Mouse (Mus musculus) left cerebral cortex, adult 18-20 months (tissue): ENCODE data around the gene Leng1. TPM values are rescaled to one million over a fixed set of nuclear protein-coding genes. Genes with fewer than 3 reads are reported as not detected.

ENCODE experiments used
- DNase-seq, 2 experiments: peaks; one replicate each; pipeline ENCODE4 v3.0.0; 2021 to 2022; ENCODE audit warnings: low spot score in 2 of 2, mixed read lengths in 1 of 2
- total RNA-seq, 2 experiments: library from RNA; stranded (reverse); gene quantifications; 2 replicates each; pipeline ENCODE4 v1.2.3; 2021

Leng1 gene
- total RNA-seq, 2 experiments from 2014 or later, result 6.7 to 6.8 TPM

DNA sequence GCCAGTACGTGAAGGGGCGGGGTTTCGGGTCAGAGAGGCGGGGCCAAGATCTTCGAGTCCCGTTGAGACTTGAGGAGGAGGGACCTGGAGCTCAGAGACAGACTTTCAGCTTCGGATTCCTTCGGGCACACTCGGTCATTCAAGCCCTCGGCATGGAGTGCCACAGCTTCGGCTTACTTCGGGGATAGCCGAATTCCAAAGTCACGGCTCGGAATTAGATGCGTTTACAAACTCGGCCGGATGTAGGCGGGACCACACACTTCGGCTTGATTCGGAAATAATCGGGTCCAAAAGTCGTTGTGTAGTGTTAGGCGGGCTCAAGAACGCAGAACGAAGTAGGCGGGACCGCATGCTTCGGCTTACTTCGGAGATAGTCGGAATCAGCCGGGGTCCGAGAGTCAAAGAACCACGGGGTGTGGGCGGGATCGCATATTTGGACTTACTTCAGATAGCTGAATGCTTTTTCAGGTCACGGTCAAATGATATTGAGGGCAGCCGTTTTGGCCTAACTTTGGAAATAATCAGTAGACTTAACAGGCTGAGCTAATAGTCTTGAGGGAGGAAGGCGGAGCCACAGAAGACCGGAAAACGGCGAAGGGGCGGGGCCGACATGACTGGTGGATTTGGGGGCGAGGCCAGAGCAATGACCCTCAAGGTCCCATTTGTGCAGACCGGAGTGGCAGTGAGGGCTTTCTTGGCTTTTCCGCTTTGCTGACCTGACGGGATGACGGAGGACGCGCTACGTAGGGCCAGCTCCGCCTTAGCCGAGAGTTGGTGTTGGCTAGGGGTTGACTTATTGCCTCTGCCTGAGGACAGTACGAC lies 27.6 kb upstream of the Leng1 start, which contains the start of gene Mboat7:
Mboat7 (minus strand) TSS at position 537 of the 822 bp plus-strand sequence.
- peak; percentile 94 to 96 for DNase-seq

DNA sequence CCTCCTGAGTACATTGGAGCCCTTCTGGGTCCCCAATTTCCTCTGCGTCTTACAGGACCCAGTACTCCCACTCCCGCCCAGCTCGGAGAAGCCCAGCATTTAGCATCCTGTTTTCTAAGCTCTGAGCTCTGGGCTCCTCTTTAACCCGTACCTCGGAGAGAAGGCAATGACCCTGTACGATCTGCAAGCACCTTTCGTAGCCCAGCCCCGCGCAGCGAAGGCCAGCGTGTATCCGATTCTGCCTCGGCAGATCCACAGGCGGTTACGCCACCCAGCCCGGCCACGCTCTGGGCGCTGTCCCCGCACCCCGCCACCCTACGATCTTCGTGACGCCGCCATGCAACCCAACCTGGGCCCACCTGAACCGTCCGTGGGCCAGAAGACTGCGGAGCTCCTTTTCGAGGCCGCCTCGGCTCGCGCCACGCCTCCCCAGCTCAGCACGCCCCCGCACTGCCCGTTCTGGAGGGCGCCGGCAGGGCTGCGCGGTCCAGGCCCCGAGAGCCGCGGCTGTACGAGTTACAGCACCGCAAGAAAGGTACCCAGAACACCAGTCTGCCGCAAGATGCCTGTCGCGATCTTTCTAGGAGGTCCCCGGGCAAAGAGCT lies 26.8 kb upstream of the Leng1 start, which contains the start of gene Tsen34:
Tsen34 (plus strand) TSS at position 482 of the 605 bp plus-strand sequence.
- no peak for DNase-seq

DNA sequence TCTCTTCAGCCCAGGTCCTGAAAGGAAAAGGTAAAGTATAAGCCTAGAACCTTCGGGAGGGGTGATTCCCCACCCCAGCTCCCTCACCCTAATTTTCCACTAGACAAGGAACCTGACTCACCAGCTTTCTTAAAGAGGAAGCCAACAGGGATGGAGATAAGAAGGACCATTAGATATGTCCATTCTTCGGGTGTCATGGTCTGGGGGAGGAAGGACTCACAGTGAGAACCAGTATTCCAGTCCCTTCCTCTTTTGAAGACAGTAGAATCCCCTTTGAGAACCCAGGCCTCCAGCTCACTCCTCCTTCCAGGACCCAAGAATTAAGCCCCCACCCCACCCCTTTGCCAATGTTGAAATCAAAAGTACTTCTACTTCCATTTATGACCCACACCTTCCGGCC lies 26.3 kb upstream of the Leng1 start:
- DNase-seq, result no peak

DNA sequence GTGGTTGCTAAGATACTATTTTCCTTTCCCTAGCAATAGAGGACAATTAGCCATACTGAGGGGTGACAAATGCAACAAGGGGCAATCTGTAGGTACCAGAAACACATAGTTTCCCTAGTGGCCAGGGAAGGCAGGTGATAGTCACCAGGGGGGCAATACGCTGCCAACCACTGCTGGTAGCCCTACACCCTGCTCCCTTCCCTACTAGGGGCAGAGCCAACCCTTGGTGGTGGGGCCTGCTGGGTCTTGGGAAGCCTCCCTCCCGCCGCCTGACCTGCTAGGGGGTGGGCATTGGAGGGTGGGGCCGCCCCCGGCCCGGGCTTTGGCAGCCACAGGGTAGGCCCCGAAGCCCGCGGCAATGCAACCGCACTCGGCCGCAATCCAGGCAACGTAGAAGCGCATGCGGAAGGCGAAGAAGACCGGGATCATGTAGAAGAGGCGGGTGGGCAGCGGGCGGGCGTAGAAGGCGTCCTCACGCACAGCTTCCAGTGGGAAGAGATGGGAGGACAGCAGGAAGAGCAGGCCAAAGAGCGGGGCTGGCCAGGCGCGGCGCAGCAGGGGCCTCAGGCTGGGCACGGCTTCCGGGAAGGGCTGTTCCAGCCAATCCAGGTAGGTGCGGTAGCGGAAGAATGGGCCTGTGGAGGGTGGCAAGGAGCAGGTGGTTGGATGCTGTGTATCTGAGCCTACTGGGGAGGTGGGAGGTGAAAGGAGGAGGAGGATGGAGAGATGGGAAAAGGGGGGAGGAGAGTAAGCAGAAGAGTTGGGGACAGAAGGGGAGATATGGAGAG lies 20.0 kb upstream of the Leng1 start:
- no peak for DNase-seq

DNA sequence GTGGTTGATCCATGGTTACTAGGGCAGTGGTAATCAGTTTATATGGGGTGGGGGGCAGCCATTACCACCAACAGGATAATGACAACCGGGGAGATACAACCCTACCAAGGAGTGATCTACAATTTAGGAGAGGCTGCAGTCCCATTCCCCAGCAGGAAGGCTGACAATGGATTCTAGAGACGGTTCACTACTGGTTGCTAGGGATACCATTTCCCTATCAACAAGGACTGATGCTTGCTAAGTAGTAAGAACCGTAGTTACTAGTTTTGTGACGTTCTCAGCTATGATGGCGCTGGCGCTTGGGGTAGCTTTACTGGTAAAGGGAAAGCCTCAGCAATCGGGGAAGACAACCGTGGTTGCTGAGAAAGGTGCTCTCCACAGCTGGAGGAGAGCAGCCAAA lies 19.1 kb upstream of the Leng1 start:
- no peak for DNase-seq

DNA sequence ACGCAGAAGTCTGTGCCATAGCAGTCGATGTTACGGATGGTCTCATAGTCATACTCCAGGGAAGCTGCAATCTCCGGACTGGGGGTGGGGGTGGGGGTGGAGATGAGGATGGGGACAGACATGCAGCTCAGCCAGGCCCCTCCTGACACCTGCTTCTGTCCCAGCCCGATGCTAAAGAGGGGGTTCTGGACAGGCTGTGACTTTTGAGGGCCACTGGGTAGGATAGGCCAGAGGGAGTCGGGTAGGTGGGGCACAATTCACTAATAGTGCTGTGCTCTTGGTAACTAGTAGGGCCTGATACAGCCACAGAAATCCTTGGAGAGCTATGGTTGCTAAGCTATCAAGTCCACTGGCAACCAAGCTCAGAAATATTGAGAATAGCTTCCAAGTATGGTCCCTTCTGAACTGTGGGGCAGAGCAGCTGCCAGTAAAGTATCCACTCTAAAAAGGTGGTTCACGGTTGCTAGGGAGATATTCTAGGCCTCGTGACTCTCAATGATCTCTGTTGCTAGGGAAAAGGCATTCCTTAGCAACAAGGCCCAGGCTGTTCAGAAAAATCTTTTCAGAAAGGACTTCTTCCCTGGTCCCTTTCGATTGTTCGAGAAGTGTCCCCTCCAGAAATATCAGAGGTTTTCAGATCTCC lies 18.4 kb upstream of the Leng1 start:
- DNase-seq, result no peak

DNA sequence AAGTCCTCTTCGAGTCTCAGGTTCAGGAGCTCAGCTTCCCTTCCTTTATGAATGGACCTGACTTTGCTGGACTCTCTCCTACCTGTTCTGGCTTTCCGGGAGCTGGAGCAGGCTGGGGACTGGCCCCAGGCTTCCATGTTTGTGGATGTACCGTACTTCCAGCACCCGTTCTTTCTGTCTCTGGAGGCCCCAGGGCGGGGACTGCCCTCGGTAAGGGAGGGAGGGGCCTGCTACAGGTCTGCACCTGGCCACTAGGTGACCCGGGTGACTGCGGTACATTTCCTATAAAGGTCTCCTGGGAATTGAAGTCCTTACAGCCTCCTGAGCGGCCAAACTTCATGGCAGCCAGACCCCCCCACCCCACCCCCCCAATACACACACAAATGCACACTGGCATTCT lies 11.7 kb upstream of the Leng1 start, which contains the start of gene Tmc4:
Tmc4 (minus strand) TSS at position 212 of the 400 bp plus-strand sequence.
- no peak for DNase-seq

DNA sequence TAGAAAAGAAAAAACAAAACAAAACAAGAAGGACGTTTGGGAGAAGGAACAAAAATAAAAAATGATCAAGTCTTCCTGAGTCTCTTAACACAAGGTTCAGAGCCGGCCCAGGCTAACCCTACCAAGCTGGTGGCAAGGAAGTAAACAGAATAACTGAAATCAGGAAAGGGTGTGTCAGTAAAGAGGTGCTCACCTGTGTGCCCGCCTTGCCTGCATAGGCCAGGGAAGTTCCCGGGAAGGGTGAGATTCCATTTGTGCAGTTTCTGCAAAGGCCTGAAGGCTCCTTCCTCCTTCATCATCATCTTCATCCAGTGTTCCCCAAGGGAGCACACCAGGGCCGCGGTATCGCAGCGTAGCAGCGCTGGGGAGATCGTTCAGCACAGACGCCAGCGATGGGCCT lies 10.7 kb upstream of the Leng1 start:
- no peak for DNase-seq

DNA sequence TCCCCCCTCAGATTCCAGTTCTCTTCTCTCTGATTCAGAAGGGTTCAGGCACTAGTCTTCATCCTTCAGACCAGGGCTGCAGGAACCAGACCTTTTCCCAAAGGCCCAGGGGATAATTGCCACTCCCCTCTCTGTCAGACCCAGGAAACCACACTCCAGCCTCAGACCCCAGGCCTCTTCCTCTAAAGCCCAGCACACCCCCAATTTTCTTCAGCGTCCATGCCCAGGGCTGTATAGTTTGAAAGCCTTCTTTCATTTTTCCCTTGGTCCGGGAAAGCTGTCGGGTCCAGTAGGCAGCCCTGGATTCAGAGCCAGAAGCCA lies 9.5 kb upstream of the Leng1 start:
- no peak for DNase-seq

DNA sequence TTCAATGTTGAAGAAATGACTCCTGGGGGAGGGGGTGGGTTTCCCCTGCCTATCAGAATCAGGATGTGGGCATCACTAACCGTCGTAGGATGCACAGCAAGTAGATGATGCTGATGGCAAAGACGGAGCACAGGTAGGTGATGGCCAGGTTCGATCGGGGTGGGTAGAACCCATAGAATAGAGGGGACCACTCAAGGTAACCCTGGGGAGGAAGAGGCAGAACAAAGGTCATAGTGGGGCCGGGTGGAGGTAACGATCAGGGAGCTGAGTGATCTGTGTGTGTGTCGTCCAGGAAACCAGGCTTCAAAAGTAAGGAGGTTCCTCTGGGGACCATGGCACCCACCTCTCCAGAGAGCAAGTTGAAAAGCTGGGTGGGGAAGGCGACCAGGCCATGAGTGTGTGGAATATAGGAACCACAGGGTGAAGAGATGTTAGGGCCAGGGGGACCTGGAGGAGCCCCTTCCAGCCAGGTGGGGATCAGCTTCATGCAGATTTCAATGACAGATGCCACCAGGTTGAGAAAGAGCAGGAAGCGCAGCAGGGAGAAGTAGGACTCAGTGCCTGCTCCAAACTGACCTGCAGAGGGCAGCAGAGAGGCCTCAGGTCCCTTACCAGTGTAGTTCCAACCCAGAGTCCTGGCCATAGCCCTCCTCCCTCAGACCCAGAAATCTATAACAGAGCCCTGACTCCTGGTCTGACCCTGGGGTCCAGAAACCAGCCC lies 9.0 kb upstream of the Leng1 start:
- peak; percentile 82 to 90 for DNase-seq

DNA sequence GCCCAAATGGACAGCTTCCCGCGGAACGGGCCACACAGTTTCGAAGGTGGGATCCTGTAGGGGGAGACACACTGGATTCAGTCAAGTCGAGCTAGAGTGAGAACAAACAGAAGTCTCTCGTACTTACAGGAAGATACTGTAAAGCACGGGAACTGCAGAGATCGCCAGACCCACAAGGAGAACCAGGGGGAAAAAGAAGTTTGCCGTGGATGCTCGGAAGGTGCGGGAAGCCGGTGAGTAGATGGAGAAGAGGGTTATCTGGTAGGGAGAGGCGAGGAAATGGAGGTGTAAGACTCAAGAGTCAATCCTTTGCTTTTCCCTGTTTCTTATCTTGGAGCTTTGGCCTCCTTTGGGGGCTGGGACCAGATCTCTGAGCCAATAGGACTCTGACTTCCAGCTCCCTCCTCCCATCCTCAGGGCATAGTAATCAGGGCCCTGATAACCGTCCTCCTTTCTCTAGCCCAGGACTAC lies 1.3 kb upstream of the Leng1 start:
- no peak for DNase-seq

DNA sequence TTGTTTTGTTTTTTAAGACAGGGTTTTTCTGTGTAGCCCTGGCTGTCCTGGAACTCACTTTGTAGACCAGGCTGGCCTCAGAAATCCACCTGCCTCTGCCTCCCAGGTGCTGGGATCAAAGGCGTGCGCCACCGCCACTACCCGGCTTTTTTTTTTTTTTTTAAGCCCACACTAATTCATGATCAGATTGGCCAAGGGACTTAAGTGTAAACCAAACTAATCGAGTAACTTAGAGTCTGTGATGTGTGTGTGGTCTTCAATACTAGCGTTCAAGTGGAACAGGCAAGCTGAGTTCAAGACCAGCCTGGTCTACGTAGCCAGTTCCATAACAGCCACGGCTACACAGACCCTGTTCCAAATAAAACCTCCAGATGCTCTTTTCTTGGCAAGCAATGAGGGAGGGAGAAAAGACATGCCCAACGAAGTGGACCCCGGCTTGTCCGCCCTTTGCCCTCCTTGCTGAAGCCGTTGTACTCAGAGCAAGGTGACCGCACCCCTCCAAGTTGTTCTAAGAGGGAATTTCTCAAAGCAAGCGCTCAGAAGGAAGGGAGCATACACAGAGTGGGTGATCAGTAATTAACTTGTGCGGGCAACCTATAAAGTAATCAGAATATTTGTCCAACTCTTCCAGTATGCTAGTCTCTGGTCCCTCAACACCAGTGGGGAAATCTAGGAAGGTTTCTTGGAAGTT lies 971 bp downstream of the Leng1 start:
- no peak for DNase-seq

DNA sequence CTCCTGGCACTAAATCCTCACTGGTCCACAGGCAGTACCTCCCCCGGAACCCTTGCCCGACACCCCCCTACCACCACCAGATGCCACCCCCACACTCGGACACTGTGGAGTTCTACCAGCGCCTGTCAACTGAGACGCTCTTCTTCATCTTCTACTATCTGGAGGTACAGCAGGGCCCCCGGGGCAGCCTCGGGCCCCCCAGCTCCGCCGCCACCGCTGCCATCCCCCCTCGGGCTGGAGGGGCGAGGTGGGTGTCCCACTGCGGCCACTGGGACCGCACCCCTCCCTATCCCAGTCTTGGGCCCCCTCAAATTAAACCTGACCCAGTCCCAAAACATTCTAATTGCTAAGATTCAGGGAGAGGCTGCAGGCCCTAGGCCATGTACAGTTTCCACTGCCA lies 7.1 kb downstream of the Leng1 start:
- DNase-seq, result no peak

DNA sequence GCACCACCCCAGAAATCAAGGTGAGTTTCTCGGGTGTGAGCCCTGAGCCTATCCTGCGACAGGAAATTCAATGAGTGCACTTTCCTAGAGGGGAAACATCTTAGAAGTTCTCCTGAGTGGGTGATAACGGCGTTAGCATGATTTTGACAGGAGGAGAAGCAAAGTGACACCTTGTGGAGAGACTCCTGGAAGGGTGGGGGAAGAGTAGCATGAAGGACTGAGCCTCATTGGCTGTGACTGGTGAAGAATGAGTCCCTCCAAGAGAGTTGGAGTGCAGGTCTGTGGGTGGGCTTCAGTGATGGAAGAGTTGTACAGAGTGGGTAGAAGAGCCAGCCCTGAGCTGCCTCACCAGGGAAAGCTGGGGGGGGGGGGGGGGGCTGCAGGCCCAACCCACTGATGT lies 8.7 kb downstream of the Leng1 start:
- no peak for DNase-seq

DNA sequence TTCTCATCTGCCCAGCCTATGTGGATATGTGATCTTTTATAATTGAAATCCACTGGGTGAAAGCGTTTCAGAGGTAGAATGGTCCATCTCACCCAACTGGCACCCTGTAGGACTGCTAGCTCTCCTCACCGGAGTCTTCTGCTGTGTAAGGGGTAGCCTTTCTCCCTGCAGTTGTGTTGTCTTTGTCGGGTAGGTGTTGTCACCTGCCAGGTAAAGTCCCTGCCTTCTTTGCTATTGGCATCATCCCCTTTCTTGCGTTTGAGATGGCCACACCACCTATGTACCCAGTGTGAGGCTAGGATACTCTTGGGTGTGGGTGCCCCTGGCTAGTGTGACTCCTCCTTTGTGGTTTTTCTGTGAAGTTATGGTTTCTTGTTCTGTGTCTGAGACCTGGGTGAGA lies 19.0 kb downstream of the Leng1 start:
- no peak for DNase-seq

DNA sequence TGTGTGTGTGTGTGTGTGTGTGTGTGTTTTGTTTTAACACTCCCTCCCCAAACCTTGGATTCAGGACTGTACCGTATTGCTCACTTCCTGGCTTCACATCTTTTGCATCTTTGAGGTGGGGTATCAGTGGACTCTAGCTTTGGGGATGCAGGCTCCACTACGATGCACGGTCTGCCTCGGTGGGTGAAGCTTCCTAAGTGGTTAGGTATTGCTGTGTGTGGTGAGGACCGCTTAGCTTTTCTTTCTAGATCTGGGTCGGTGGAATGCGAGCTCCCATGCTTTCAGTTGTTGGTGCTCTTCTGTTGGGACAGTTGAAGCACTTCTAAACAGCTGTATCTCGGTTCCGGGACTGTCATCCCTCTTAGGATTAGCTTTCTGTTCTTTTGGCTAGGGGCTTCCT lies 19.5 kb downstream of the Leng1 start:
- DNase-seq, result no peak

DNA sequence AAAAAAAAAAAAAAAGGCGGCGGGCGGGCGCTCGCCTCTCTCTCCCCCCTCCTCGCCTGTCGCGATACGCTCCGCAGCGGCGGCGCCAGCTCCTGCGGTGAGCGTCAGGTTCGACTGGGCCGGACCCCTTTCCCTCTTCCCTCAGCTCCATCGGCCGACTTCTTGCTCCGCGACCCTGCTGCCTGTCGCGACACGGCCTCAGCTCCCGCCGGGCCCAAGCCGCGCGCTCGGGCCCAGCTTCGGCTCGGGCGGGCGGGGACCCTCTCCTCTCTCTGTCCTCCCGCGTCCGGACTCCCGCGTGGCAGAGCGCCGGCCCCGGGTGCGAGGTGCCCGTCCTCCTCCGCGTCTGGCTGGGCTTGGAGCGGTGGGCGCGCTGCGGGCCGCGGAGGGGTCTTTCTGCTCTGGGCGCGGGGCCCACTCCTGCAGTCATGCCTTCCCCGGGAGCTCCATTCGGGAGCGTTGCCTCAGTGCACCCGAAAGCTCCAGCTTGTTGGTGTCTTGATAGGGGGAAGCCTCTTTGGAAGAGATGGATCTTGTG lies 20.1 kb downstream of the Leng1 start:
- peak in 1 of 2 experiments; percentile 30 for DNase-seq

DNA sequence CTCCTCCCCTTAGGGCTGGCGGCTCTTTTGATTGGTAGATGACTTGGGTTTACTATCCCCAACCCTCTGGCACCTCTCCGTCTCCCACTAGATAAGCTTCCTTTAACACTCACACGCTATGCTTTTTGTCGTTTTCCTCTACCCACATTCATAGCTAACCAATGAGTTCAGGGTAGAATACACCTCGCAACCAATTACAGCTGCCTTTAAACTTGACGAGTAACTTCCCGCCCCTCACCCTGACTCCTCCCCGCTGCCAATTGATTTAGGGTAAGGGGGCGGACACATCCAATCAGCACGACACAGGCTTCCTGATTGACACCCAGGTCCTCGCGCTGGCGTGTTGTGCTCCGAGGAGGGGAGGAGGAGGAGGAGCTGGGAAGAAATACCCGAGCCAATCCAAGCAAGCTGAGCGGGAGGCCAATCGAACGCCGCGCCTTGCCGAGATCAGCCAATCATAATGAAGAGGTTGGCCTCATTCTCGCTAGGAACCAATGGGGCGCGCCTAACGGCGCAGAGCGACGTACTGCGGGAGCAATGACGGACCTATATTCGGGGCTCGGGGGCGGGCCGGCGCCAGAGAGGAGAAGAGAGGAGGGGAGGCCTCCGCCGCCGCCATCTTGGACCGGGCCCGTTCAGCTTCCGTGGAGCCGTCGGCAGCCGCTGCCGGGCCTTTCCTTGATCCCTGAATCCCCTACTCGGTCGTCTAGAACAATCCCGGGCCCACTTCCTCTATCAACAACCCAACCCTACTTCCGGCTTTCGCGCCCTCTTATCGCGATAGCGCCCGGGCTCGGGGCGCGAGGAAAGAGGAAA lies 20.8 kb downstream of the Leng1 start, which contains the start of gene Cnot3:
Cnot3 (plus strand) TSS at position 597 of the 816 bp plus-strand sequence.
- DNase-seq, result peak; percentile 95 to 98

DNA sequence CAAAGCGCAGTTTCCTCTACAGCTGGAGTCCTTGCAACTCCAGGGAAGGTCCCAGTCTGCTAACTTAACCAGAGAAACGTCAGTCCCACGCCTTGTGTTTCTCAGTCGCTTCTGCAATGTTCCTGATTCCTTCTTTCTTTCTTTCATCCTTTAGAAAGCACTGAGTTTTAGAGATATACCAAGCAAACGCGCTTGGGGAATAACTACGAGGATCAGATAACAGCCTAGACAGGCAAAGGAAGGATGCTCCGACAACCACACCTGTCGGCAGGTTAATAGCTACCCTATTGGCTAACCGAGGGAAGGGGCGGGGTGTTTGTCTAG lies 21.3 kb downstream of the Leng1 start:
- no peak for DNase-seq
